18 mouse cellular contexts compared by ENCODE assay signal in the genomic region with DNA sequence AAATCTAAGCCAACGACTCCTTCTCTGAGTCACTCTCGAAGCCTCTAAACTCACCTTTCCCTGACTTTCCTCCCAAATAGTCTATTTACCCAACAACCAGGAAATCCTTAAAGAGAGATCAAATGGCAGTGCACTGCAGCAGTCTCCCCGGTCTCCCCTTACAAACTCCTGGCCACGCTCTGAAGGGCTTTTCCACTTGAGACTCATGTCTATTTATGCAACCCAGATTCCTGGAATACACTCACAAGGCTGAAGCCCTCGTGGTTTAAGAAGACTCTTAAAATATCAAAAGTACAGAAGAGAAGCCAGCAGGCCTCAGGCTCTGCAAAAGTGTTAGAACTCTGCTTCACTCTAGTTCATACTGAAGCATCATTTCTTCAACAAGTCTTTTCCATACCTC.
A peak's percentile ranks its signal among the peaks of the same experiment; 100 is the strongest.
DNase-seq lines count a peak whose midpoint lies in the region; ATAC-seq and TF ChIP-seq lines count a peak whose summit lies in the region.
"Had no signal": no experiment of that assay in that cellular context is flagged by ENCODE, and none has a peak within 500 bp of the region (broad histone marks: within the 10 kb centered on the region; RNA-seq: fewer than 3 reads in every experiment).

No protein-coding gene starts in this region.

- intact Hi-C loops in gastrocnemius, adult 2 months (cut with DNase I), result no loop called here

- 53% methylated on average over 5 of the region's 5 CpGs for WGBS in lung, embryonic 15.5 days

- no peak for TF ChIP-seq CTCF in gastrocnemius, adult 2 months (IDR thresholded peaks at IDR 0.05)

- H3K4me3 ChIP-seq in gastrocnemius, adult 2 months, result no peak overlapping the region
- H3K4me3 ChIP-seq in lung, embryonic 15.5 days, result no peak overlapping the region
- H3K4me3 ChIP-seq: forebrain, embryonic 10.5 days; heart, embryonic 10.5 days; hindbrain, embryonic 12.5 days; left cerebral cortex, adult 2 months; midbrain, embryonic 13.5 days had no signal

- DNase-seq in gastrocnemius, adult 2 months, result peak; percentile 33
- no peak for DNase-seq in gastrocnemius, postnatal 25 days
- no peak for DNase-seq in lung, postnatal 14 days
- DNase-seq in lung, postnatal 25 days (ENCODE audit: low spot score), result peak; percentile 21
- no peak for DNase-seq in ovary, postnatal 14 days (ENCODE audit: low spot score)
- no peak for DNase-seq in MN1 (ENCODE audit: low spot score)
- DNase-seq: adrenal gland, postnatal 14 days; cerebellum, adult 9-10 months; heart, postnatal 14 days; kidney, adult 11 months; left cerebral cortex, postnatal 4 days had no signal

- 0 out of 2 replicates have a peak, but pooled peaks cover 2% of the 10 kb centered on the region for H3K4me1 ChIP-seq in lung, embryonic 15.5 days
- H3K4me1 ChIP-seq: forebrain, embryonic 10.5 days; heart, embryonic 10.5 days; hindbrain, embryonic 12.5 days; midbrain, embryonic 13.5 days had no signal

- H3K36me3 ChIP-seq in lung, embryonic 15.5 days, result no peaks in the 10 kb centered on the region
- H3K36me3 ChIP-seq: forebrain, embryonic 10.5 days; heart, embryonic 10.5 days; hindbrain, embryonic 12.5 days; midbrain, embryonic 13.5 days had no signal

- peak; percentile 79 for ATAC-seq in lung, embryonic 15.5 days (ENCODE audit: borderline replicate concordance, extremely low read depth, low FRiP score, low TSS enrichment)
- ATAC-seq: forebrain, embryonic 16.5 days; midbrain, embryonic 13.5 days had no signal

- no peak overlapping the region for H3K9ac ChIP-seq in lung, embryonic 15.5 days
- H3K9ac ChIP-seq: hindbrain, embryonic 12.5 days; midbrain, embryonic 13.5 days had no signal

- no peaks in the 10 kb centered on the region for H3K9me3 ChIP-seq in lung, embryonic 15.5 days
- H3K9me3 ChIP-seq: forebrain, embryonic 10.5 days; heart, embryonic 10.5 days; hindbrain, embryonic 12.5 days; midbrain, embryonic 13.5 days had no signal

- H3K4me2 ChIP-seq in lung, embryonic 15.5 days, result no peak overlapping the region
- H3K4me2 ChIP-seq: hindbrain, embryonic 12.5 days; midbrain, embryonic 13.5 days had no signal

- H3K27ac ChIP-seq in gastrocnemius, adult 2 months, result no peak overlapping the region
- no peak overlapping the region for H3K27ac ChIP-seq in lung, embryonic 15.5 days
- H3K27ac ChIP-seq: forebrain, embryonic 10.5 days; heart, embryonic 10.5 days; hindbrain, embryonic 12.5 days; left cerebral cortex, adult 2 months; midbrain, embryonic 13.5 days had no signal

- H3K27me3 ChIP-seq in lung, embryonic 15.5 days, result no peaks in the 10 kb centered on the region
- H3K27me3 ChIP-seq: hindbrain, embryonic 12.5 days; midbrain, embryonic 13.5 days had no signal

Comparison
In these comparisons a context has a peak if more than half of its experiments do, and no peak if none do; other contexts are left out.
1. DNase-seq: peak in gastrocnemius, adult 2 months (single experiment) and lung, postnatal 25 days (single experiment); none in gastrocnemius, postnatal 25 days (single experiment), lung, postnatal 14 days (single experiment), ovary, postnatal 14 days (single experiment) and MN1 (single experiment).